Mouse (Mus musculus): ENCODE data around the gene Tmem62.

GRCm38 (mm10) chr2:121016226-121016625, 39.4 kb downstream of the Tmem62 start:
- TF ChIP-seq CTCF (IDR thresholded peaks at IDR 0.05; ENCODE audit: low read depth): no peak
- TF ChIP-seq EP300 (IDR thresholded peaks at IDR 0.05; ENCODE audit: low read depth): no peak
